Mouse (Mus musculus): ENCODE measurements around the gene Gm8356. TPM values are rescaled to one million over a fixed set of nuclear protein-coding genes. Genes with fewer than 3 reads are reported as not detected.
"Not testable (repeated sequence)": the region's sequence is repeated elsewhere in the genome, so short reads cannot be mapped to it uniquely, and the experiment has no call there.

Gene Gm8356
- total RNA-seq (2021) = not detected

GRCm38 (mm10) chr14:6537190-6537589 lies at the start of gene Gm8356:
Gm8356 (minus strand) TSS chr14:6537290.
- intact Hi-C loops (cut with DNase I) = not testable (repeated sequence)

GRCm38 (mm10) chr14:6486331-6486730 lies 50.8 kb downstream of the Gm8356 start:
- intact Hi-C loops (cut with DNase I) = not testable (repeated sequence)
- DNase-seq (ENCODE audit: extremely low spot score in 1 of 2, low spot score in 2 of 2) = peak in 1 of 2 experiments; percentile 26

More at GRCm38 (mm10) chr14:6537190-6537589, at the start of gene Gm8356:
- not testable (repeated sequence) for DNase-seq (ENCODE audit: extremely low spot score in 1 of 2, low spot score in 2 of 2)

DNA sequence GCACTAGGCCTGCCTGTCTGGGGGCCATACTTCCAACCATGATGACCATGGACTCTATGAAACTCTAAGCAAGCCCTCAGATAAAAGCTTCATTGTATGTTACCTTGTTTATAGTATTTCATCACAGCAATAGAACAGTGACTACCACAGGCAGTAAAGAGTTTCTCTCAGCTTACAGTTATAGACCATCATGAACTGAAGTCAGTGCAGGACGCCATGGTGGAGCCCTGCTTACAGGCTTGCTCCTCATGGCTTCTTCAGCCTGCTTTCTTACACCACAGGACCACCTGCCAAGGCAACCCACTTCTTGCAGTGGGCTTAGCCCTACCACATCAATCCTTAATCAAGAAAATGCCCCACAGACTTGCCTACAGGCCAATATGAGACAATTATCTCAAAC lies 51.5 kb downstream of the Gm8356 start:
- peak in 1 of 2 experiments; percentile 15 for DNase-seq (ENCODE audit: extremely low spot score in 1 of 2, low spot score in 2 of 2)
- intact Hi-C loops (cut with DNase I) = not testable (repeated sequence)

DNA sequence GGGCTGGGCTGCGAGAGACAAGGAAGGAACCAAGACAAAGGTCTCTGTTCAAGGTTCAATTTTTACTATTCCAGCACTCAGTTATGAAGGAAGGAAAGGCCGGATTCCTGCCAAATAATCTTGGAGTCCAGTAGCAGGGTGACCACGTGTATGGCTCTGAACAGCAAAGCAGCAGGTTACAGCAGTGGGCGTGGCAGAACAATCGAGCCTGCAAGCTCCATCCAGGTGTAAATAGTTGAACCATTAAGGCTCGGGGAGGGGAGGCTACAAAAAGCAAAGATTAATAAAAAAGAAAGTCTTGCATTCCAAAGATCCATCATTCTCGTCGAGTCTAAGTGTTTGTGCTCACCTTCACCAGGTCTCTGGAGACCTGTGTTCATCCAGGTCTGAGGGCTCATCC lies 55.0 kb downstream of the Gm8356 start:
- DNase-seq (ENCODE audit: extremely low spot score in 1 of 2, low spot score in 2 of 2) = peak in 1 of 2 experiments; percentile 22
- intact Hi-C loops (cut with DNase I) = not testable (repeated sequence)

Other genes starting within 250 kb of the Gm8356 start
- gene Gm21103, start 232.4 kb downstream of the Gm8356 start, total RNA-seq (2021) = not detected
- gene Gm3618, start 193.6 kb downstream of the Gm8356 start, total RNA-seq (2021) = not detected
- not detected for gene Gm16440, start 147.0 kb downstream of the Gm8356 start, total RNA-seq (2021)
- gene Gm3591, start 124.8 kb downstream of the Gm8356 start, total RNA-seq (2021) = 1 to 10 TPM; 2.0 to 7.0 TPM
- gene Gm3594, start 92.7 kb downstream of the Gm8356 start, total RNA-seq (2021) = not detected
- gene Gm3629, start 53.3 kb upstream of the Gm8356 start, total RNA-seq (2021) = 1 to 10 TPM in 1 of 2 experiments, under 1 TPM in 1; 0.60 to 1.4 TPM
- not detected for gene Gm3460, start 85.1 kb upstream of the Gm8356 start, total RNA-seq (2021)
- gene Gm10251, start 146.9 kb upstream of the Gm8356 start, total RNA-seq (2021) = not detected
- under 1 TPM in 1 of 2 experiments, not detected in 1; 0.21 TPM for gene Gm8050, start 183.0 kb upstream of the Gm8356 start, total RNA-seq (2021)
- gene Gm3636, start 205.0 kb upstream of the Gm8356 start, total RNA-seq (2021) = 1 to 10 TPM; 5.1 to 6.9 TPM
- gene Gm8362, start 237.1 kb upstream of the Gm8356 start, total RNA-seq (2021) = not detected

All from left cerebral cortex, postnatal 10 days (tissue).